Mouse (Mus musculus) cerebellum, adult (tissue): ENCODE data around the gene Golga4.

ENCODE experiments used
- ATAC-seq: cut with Nextera tagmentation; 2 replicates; pipeline ENCODE4 v1.9.2; 2017; ENCODE audit warnings: mild to moderate bottlenecking, moderate library complexity, mixed read lengths; ENCODE audit not compliant: insufficient number of reproducible peaks, low FRiP score, low TSS enrichment

The Golga4 gene

GRCm38 (mm10) chr9:118488896-118489578, 17.0 kb upstream of the Golga4 start:
- no peak for ATAC-seq

- peak; percentile 62 for ATAC-seq
Measured at GRCm38 (mm10) chr9:118489579-118490019, 16.5 kb upstream of the Golga4 start.

- ATAC-seq = no peak
Measured at GRCm38 (mm10) chr9:118491195-118491594, 14.9 kb upstream of the Golga4 start.

GRCm38 (mm10) chr9:118492932-118493698, 13.0 kb upstream of the Golga4 start:
- ATAC-seq = no peak

- no peak for ATAC-seq
Measured at GRCm38 (mm10) chr9:118494106-118494505, 12.0 kb upstream of the Golga4 start.

GRCm38 (mm10) chr9:118495933-118496332, 10.1 kb upstream of the Golga4 start:
- ATAC-seq = no peak

- ATAC-seq = no peak
Measured at GRCm38 (mm10) chr9:118496952-118497351, 9.1 kb upstream of the Golga4 start.

GRCm38 (mm10) chr9:118498061-118498460, 8.0 kb upstream of the Golga4 start:
- ATAC-seq = no peak

GRCm38 (mm10) chr9:118500963-118501362, 5.1 kb upstream of the Golga4 start:
- no peak for ATAC-seq

- ATAC-seq = no peak
Measured at GRCm38 (mm10) chr9:118504656-118505055, 1.4 kb upstream of the Golga4 start.

GRCm38 (mm10) chr9:118506404-118507231, 551 bp downstream of the Golga4 start:
- peak; percentile 31; the same call in 1 of the 2 replicates for ATAC-seq

- no peak for ATAC-seq
Measured at GRCm38 (mm10) chr9:118507552-118507951, 1.5 kb downstream of the Golga4 start.

GRCm38 (mm10) chr9:118508601-118509000, 2.5 kb downstream of the Golga4 start:
- no peak for ATAC-seq

- no peak for ATAC-seq
Measured at GRCm38 (mm10) chr9:118510941-118511690, 5.0 kb downstream of the Golga4 start.

- ATAC-seq = no peak
Measured at GRCm38 (mm10) chr9:118512681-118513233, 6.7 kb downstream of the Golga4 start.

GRCm38 (mm10) chr9:118515476-118515875, 9.4 kb downstream of the Golga4 start:
- no peak for ATAC-seq

GRCm38 (mm10) chr9:118516162-118516561, 10.1 kb downstream of the Golga4 start:
- no peak for ATAC-seq

- ATAC-seq = no peak
Measured at GRCm38 (mm10) chr9:118517619-118518018, 11.6 kb downstream of the Golga4 start.

GRCm38 (mm10) chr9:118519101-118519500, 13.0 kb downstream of the Golga4 start:
- ATAC-seq = no peak

GRCm38 (mm10) chr9:118520011-118520410, 13.9 kb downstream of the Golga4 start:
- no peak for ATAC-seq
